Mouse (Mus musculus) E14TG2a.4 (cell line): ENCODE data around the gene Mier1.

Experiments
- CTCF ChIP-seq: conservative IDR thresholded peaks from 2 replicates; pipeline ENCODE4 v1.5.1; 2014; ENCODE audit warnings: low read length
- NANOG ChIP-seq: IDR thresholded peaks from 2 replicates; pipeline ENCODE4 v1.6.1; 2014; ENCODE audit warnings: borderline replicate concordance, low read length, mixed read lengths

- TF ChIP-seq NANOG: no peak
- TF ChIP-seq CTCF: no peak
Measured at GRCm38 (mm10) chr4:103114184-103115111, at the start of gene Mier1, which contains the start of gene Wdr78.
